Mouse (Mus musculus): ENCODE results near the gene Chmp4b. TPM values are rescaled to one million over a fixed set of nuclear protein-coding genes. Genes with fewer than 3 reads are reported as not detected.

Gene Chmp4b
- polyA plus RNA-seq, 1 experiment from 2014 or later, result 25.4 TPM

GRCm38 (mm10) chr2:154685772-154686171, 34.3 kb downstream of the Chmp4b start:
- Histone ChIP-seq H3K4me1 (replicated peaks) (peaks cover 9% of the 10 kb centered on the region), H3K36me3 (peaks cover 15% of the 10 kb centered on the region)

GRCm38 (mm10) chr2:154686819-154687218, 35.3 kb downstream of the Chmp4b start:
- Histone ChIP-seq H3K36me3 (peaks cover 24% of the 10 kb centered on the region), H3K4me2 (no peak overlapping the region), H3K27ac (no peak overlapping the region), H3K4me3 (replicated peaks) (no peak overlapping the region), H3K4me1 (replicated peaks) (peaks cover 9% of the 10 kb centered on the region), H3K9me3 (no peaks in the 10 kb centered on the region), H3K9ac (replicated peaks) (no peak overlapping the region), H3K27me3 (no peaks in the 10 kb centered on the region)
- no peak for ATAC-seq (ENCODE audit: insufficient number of reproducible peaks, insufficient read depth, low FRiP score, low TSS enrichment, low read depth)
- 92% methylated on average over 3 of the region's 3 CpGs for WGBS

More at GRCm38 (mm10) chr2:154685772-154686171, 34.3 kb downstream of the Chmp4b start:
- Histone ChIP-seq H3K4me2 (no peak overlapping the region), H3K9ac (replicated peaks) (no peak overlapping the region), H3K27ac (no peak overlapping the region), H3K9me3 (no peaks in the 10 kb centered on the region), H3K4me3 (replicated peaks) (no peak overlapping the region), H3K27me3 (no peaks in the 10 kb centered on the region)
- no peak for ATAC-seq (ENCODE audit: insufficient number of reproducible peaks, insufficient read depth, low FRiP score, low TSS enrichment, low read depth)
- WGBS, result 82% methylated on average over 3 of the region's 3 CpGs

GRCm38 (mm10) chr2:154689391-154689790, 37.9 kb downstream of the Chmp4b start:
- Histone ChIP-seq H3K4me2 (no peak overlapping the region), H3K4me3 (replicated peaks) (no peak overlapping the region), H3K27ac (no peak overlapping the region), H3K4me1 (replicated peaks) (no peaks in the 10 kb centered on the region), H3K9ac (replicated peaks) (no peak overlapping the region), H3K36me3 (peaks cover 48% of the 10 kb centered on the region), H3K27me3 (no peaks in the 10 kb centered on the region), H3K9me3 (no peaks in the 10 kb centered on the region)
- 92% methylated on average over 14 of the region's 14 CpGs for WGBS
- no peak for ATAC-seq (ENCODE audit: insufficient number of reproducible peaks, insufficient read depth, low FRiP score, low TSS enrichment, low read depth)

- Histone ChIP-seq H3K9me3 (no peaks in the 10 kb centered on the region), H3K36me3 (peaks cover 63% of the 10 kb centered on the region), H3K27me3 (no peaks in the 10 kb centered on the region), H3K4me1 (replicated peaks) (no peaks in the 10 kb centered on the region), H3K27ac (no peak overlapping the region), H3K9ac (replicated peaks) (no peak overlapping the region), H3K4me2 (no peak overlapping the region), H3K4me3 (replicated peaks) (no peak overlapping the region)
- no peak for ATAC-seq (ENCODE audit: insufficient number of reproducible peaks, insufficient read depth, low FRiP score, low TSS enrichment, low read depth)
- WGBS, result 92% methylated on average over 5 of the region's 5 CpGs
Observed at GRCm38 (mm10) chr2:154690959-154691358, 39.5 kb downstream of the Chmp4b start.

GRCm38 (mm10) chr2:154693186-154693940, 41.9 kb downstream of the Chmp4b start:
- 0 out of 2 replicates have a peak, but pooled peaks have one; percentile 47 for ATAC-seq (ENCODE audit: insufficient number of reproducible peaks, insufficient read depth, low FRiP score, low TSS enrichment, low read depth)
- Histone ChIP-seq H3K9me3 (no peaks in the 10 kb centered on the region), H3K27me3 (no peaks in the 10 kb centered on the region), H3K4me3 (replicated peaks) (no peak overlapping the region), H3K9ac (replicated peaks) (no peak overlapping the region), H3K4me1 (replicated peaks) (no peaks in the 10 kb centered on the region), H3K4me2 (no peak overlapping the region), H3K36me3 (peaks cover 66% of the 10 kb centered on the region), H3K27ac (no peak overlapping the region)
- WGBS, result 70% methylated on average over 11 of the region's 11 CpGs

GRCm38 (mm10) chr2:154693941-154694256, 42.4 kb downstream of the Chmp4b start:
- no peak overlapping the region for H3K9ac ChIP-seq (replicated peaks)
- peaks cover 66% of the 10 kb centered on the region for H3K36me3 ChIP-seq
- no peaks in the 10 kb centered on the region for H3K4me1 ChIP-seq (replicated peaks)
- H3K27me3 ChIP-seq, result no peaks in the 10 kb centered on the region
- WGBS, result 95% methylated on average over 12 of the region's 12 CpGs
- no peak overlapping the region for H3K27ac ChIP-seq
- no peak for ATAC-seq (ENCODE audit: insufficient number of reproducible peaks, insufficient read depth, low FRiP score, low TSS enrichment, low read depth)
- no peaks in the 10 kb centered on the region for H3K9me3 ChIP-seq
- H3K4me2 ChIP-seq, result no peak overlapping the region
- no peak overlapping the region for H3K4me3 ChIP-seq (replicated peaks)

GRCm38 (mm10) chr2:154695690-154696089, 44.2 kb downstream of the Chmp4b start:
- WGBS, result 64% methylated on average over 8 of the region's 8 CpGs
- Histone ChIP-seq H3K27ac (no peak overlapping the region), H3K4me3 (replicated peaks) (no peak overlapping the region), H3K9ac (replicated peaks) (no peak overlapping the region), H3K36me3 (peaks cover 55% of the 10 kb centered on the region), H3K4me1 (replicated peaks) (no peaks in the 10 kb centered on the region), H3K9me3 (no peaks in the 10 kb centered on the region), H3K4me2 (no peak overlapping the region), H3K27me3 (no peaks in the 10 kb centered on the region)
- no peak for ATAC-seq (ENCODE audit: insufficient number of reproducible peaks, insufficient read depth, low FRiP score, low TSS enrichment, low read depth)

GRCm38 (mm10) chr2:154696660-154697059, 45.2 kb downstream of the Chmp4b start:
- H3K27ac ChIP-seq, result no peak overlapping the region
- 62% methylated on average over 3 of the region's 3 CpGs for WGBS
- no peak overlapping the region for H3K9ac ChIP-seq (replicated peaks)
- no peaks in the 10 kb centered on the region for H3K4me1 ChIP-seq (replicated peaks)
- H3K36me3 ChIP-seq, result peaks cover 47% of the 10 kb centered on the region
- H3K4me3 ChIP-seq (replicated peaks), result no peak overlapping the region
- ATAC-seq (ENCODE audit: insufficient number of reproducible peaks, insufficient read depth, low FRiP score, low TSS enrichment, low read depth), result no peak
- no peaks in the 10 kb centered on the region for H3K9me3 ChIP-seq
- no peak overlapping the region for H3K4me2 ChIP-seq
- no peaks in the 10 kb centered on the region for H3K27me3 ChIP-seq

GRCm38 (mm10) chr2:154699360-154699759, 47.9 kb downstream of the Chmp4b start:
- no peaks in the 10 kb centered on the region for H3K4me1 ChIP-seq (replicated peaks)
- peaks cover 22% of the 10 kb centered on the region for H3K36me3 ChIP-seq
- no peak overlapping the region for H3K9ac ChIP-seq (replicated peaks)
- H3K9me3 ChIP-seq, result no peaks in the 10 kb centered on the region
- H3K4me2 ChIP-seq, result no peak overlapping the region
- no peak overlapping the region for H3K4me3 ChIP-seq (replicated peaks)
- H3K27ac ChIP-seq, result no peak overlapping the region
- peaks cover 3% of the 10 kb centered on the region; the same call in 1 of the 2 replicates for H3K27me3 ChIP-seq
- 93% methylated on average over 4 of the region's 4 CpGs for WGBS
- no peak for ATAC-seq (ENCODE audit: insufficient number of reproducible peaks, insufficient read depth, low FRiP score, low TSS enrichment, low read depth)

GRCm38 (mm10) chr2:154700177-154700576, 48.7 kb downstream of the Chmp4b start:
- Histone ChIP-seq H3K36me3 (peaks cover 14% of the 10 kb centered on the region), H3K27me3 (peaks cover 3% of the 10 kb centered on the region; the same call in 1 of the 2 replicates), H3K4me1 (replicated peaks) (no peaks in the 10 kb centered on the region), H3K4me3 (replicated peaks) (no peak overlapping the region), H3K9me3 (no peaks in the 10 kb centered on the region), H3K4me2 (no peak overlapping the region), H3K9ac (replicated peaks) (no peak overlapping the region), H3K27ac (no peak overlapping the region)
- WGBS, result 88% methylated on average over 2 of the region's 2 CpGs
- no peak for ATAC-seq (ENCODE audit: insufficient number of reproducible peaks, insufficient read depth, low FRiP score, low TSS enrichment, low read depth)

GRCm38 (mm10) chr2:154702637-154703315, 51.3 kb downstream of the Chmp4b start:
- Histone ChIP-seq H3K36me3 (peaks cover 4% of the 10 kb centered on the region; the same call in 1 of the 2 replicates), H3K9me3 (no peaks in the 10 kb centered on the region), H3K4me3 (replicated peaks) (no peak overlapping the region), H3K4me2 (peak overlapping the region; percentile 43), H3K27me3 (peaks cover 9% of the 10 kb centered on the region; the same call in 1 of the 2 replicates), H3K4me1 (replicated peaks) (peaks cover 11% of the 10 kb centered on the region), H3K27ac (no peak overlapping the region), H3K9ac (replicated peaks) (0 out of 2 replicates have a peak overlapping the region, but pooled peaks have one; percentile 38)
- ATAC-seq (ENCODE audit: insufficient number of reproducible peaks, insufficient read depth, low FRiP score, low TSS enrichment, low read depth), result peak; percentile 44; the same call in 1 of the 2 replicates
- 6% methylated on average over 17 of the region's 17 CpGs for WGBS
